Mouse (Mus musculus) midbrain, embryonic 12.5 days (tissue): Measurements from ENCODE around the gene Gm8113. TPM values are rescaled to one million over a fixed set of nuclear protein-coding genes. Genes with fewer than 3 reads are reported as not detected.
"Not testable (repeated sequence)": the region's sequence is repeated elsewhere in the genome, so short reads cannot be mapped to it uniquely, and the experiment has no call there.

Experiments used
- ATAC-seq: fragments of 200-750 bp; cut with Nextera tagmentation; 2 replicates; pipeline ENCODE4 v1.8.0; 2017; ENCODE audit warnings: low read depth, moderate TSS enrichment, moderate library complexity; ENCODE audit not compliant: low FRiP score
- H3K27ac ChIP-seq: fragments of 300-500 bp; sonication (generic); replicated peaks from 2 replicates; pipeline ENCODE4 v1.5.1; 2016; ENCODE audit warnings: mild to moderate bottlenecking
- H3K27me3 ChIP-seq: fragments of 300-500 bp; sonication (generic); 2 replicates; pipeline ENCODE4 v1.6.1; 2016; ENCODE audit warnings: mild to moderate bottlenecking
- H3K36me3 ChIP-seq: fragments of 300-500 bp; sonication (generic); 2 replicates; pipeline ENCODE4 v1.6.1; 2016
- H3K4me1 ChIP-seq: fragments of 300-500 bp; sonication (generic); 2 replicates; pipeline ENCODE4 v1.6.1; 2016
- H3K4me2 ChIP-seq: fragments of 300-500 bp; sonication (generic); replicated peaks from 2 replicates; pipeline ENCODE4 v1.6.1; 2016; ENCODE audit warnings: mild to moderate bottlenecking, moderate library complexity
- H3K4me3 ChIP-seq: fragments of 300-500 bp; sonication (generic); 2 replicates; pipeline ENCODE4 v1.5.1; 2016; ENCODE audit warnings: mild to moderate bottlenecking
- H3K9ac ChIP-seq: fragments of 300-500 bp; sonication (generic); replicated peaks from 2 replicates; pipeline ENCODE4 v1.6.1; 2016; ENCODE audit warnings: mild to moderate bottlenecking, moderate library complexity
- H3K9me3 ChIP-seq: fragments of 300-500 bp; sonication (generic); 2 replicates; pipeline ENCODE4 v1.6.1; 2016; ENCODE audit warnings: mild to moderate bottlenecking
- WGBS: fragments of 180-500 bp; shearing (Covaris S2); methylation state at CpG from one replicate; pipeline ENCODE4 v1.1.7; 2016; 5-methylcytosine and 5-hydroxymethylcytosine counted together
- polyA plus RNA-seq: library from polyadenylated mRNA; unstranded; fragments of >200 nt; fragmentation: Nextera tagmentation; extraction: Ambion mirVana; gene quantifications from 2 replicates; pipeline ENCODE4 v1.2.1, GENCODE M21; 2016

The Gm8113 gene
- 3.9 and 4.3 TPM in 2 replicates for polyA plus RNA-seq

GRCm38 (mm10) chr14:43924688-43925403 is at the start of gene Gm8113:
Gene Gm8113, plus strand, starts transcription at chr14:43925390.
- H3K27me3 ChIP-seq, H3K36me3 ChIP-seq, H3K4me1 ChIP-seq, H3K9me3 ChIP-seq: not testable (repeated sequence)
- ATAC-seq, result peak; percentile 97
- Histone ChIP-seq H3K27ac (peak within 1 kb of the TSS; percentile 78), H3K4me3 (peak within 1 kb of the TSS; percentile 45), H3K9ac (peak within 1 kb of the TSS; percentile 50), H3K4me2 (peak within 1 kb of the TSS; percentile 49)
- 9% methylated on average over 10 of the region's 10 CpGs for WGBS

GRCm38 (mm10) chr14:43875417-43875816 is 49.8 kb upstream of the Gm8113 start, which contains the start of gene Ear1:
Gene Ear1, minus strand, starts transcription at chr14:43875517.
- not testable (repeated sequence) for H3K4me2 ChIP-seq

GRCm38 (mm10) chr14:43877789-43878188 is 47.4 kb upstream of the Gm8113 start:
- not testable (repeated sequence) for H3K9ac ChIP-seq, H3K4me1 ChIP-seq, ATAC-seq, H3K4me2 ChIP-seq, H3K4me3 ChIP-seq, H3K27ac ChIP-seq, H3K36me3 ChIP-seq, H3K9me3 ChIP-seq, H3K27me3 ChIP-seq
- WGBS, result 57% methylated on average over 1 of the region's 2 CpGs

More at GRCm38 (mm10) chr14:43875417-43875816, 49.8 kb upstream of the Gm8113 start, which contains the start of gene Ear1:
- not testable (repeated sequence) for H3K36me3 ChIP-seq, H3K4me1 ChIP-seq, H3K27me3 ChIP-seq, ATAC-seq, H3K27ac ChIP-seq, H3K4me3 ChIP-seq, H3K9me3 ChIP-seq, H3K9ac ChIP-seq
- WGBS, result 82% methylated on average over 3 of the region's 3 CpGs

DNA sequence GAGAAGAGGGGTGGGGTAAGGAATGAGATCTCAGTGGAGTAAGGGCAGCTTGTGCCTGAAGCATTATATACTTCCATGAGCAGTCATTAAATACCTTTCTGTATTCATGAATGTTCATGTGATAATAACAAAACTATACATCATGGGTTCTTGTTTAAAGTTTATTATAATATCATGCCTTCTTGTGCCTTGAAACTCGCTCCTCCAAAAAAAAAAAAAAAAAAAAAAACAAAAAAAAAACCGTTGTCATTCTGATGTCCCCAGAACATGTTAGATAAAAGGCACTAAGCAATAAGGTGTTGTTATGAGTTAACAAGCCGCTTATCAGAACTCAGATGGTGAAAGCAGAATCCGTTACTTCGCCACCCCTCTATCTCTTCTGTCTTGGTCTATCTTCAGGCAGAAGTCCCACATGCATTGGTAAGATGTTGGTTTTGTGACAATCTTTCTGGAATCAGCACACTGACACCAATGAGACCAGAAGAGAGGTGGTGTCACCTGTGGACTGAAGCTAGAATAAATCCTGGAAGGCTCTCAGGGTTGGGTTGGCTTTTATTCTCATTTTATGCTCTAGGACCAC is 45.1 kb upstream of the Gm8113 start:
- not testable (repeated sequence) for H3K9me3 ChIP-seq, H3K27me3 ChIP-seq, H3K4me1 ChIP-seq, H3K36me3 ChIP-seq, H3K27ac ChIP-seq, H3K4me3 ChIP-seq, H3K4me2 ChIP-seq, ATAC-seq, H3K9ac ChIP-seq
- WGBS, result 93% methylated on average over 5 of the region's 5 CpGs

DNA sequence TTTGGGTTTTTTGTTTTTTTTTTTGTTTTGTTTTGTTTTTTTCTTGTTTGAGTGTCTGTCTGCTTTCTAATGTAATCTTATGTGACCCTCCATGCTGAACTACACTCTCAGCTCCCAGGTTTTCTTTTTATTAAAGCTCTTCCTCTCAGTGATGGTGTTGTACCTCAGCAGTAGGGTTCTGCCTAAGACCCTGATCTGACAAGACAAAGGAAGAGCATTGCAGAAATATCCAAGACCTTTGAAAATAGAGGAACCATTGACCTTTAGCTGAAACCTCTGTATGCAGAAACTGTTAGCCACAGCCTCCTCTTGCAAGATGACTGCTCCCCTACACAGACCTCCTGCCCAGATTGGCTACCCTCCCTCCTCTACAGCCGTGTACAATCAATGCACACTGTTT is 39.0 kb upstream of the Gm8113 start:
- H3K4me1 ChIP-seq, H3K36me3 ChIP-seq, H3K27ac ChIP-seq, H3K9me3 ChIP-seq, H3K4me2 ChIP-seq, H3K27me3 ChIP-seq, H3K9ac ChIP-seq, H3K4me3 ChIP-seq, ATAC-seq: not testable (repeated sequence)
- WGBS, result 54% methylated on average over 1 of the region's 1 CpGs

DNA sequence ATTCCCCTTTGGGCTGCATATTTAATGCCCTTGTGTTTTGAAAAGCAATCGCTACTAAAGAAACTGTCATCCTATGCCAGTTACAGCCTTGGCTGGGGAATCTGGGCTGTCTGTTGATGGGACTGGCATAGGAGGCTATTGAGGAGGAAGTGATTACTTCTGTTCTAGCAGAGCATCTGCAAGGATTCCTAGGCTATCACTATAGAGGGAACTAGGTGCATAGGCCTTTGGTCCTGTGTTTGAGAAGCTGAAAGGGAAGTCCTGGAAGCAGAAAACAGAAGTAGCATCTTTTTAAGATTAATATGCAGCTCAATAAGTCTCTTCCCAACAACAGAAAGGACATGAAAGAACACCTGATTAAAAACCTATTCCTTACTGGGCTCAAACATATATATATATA is 33.9 kb upstream of the Gm8113 start:
- not testable (repeated sequence) for H3K9me3 ChIP-seq, H3K4me2 ChIP-seq, H3K4me3 ChIP-seq, H3K36me3 ChIP-seq, ATAC-seq, H3K27me3 ChIP-seq, H3K27ac ChIP-seq, H3K9ac ChIP-seq, H3K4me1 ChIP-seq
- WGBS, result 100% methylated on average over 1 of the region's 1 CpGs

- H3K27me3 ChIP-seq, ATAC-seq, H3K4me3 ChIP-seq, H3K4me1 ChIP-seq, H3K9me3 ChIP-seq, H3K9ac ChIP-seq, H3K27ac ChIP-seq, H3K36me3 ChIP-seq, H3K4me2 ChIP-seq: not testable (repeated sequence)
- WGBS, result 35% methylated on average over 1 of the region's 2 CpGs
These were observed 29.8 kb upstream of the Gm8113 start for GRCm38 (mm10) chr14:43895357-43895756.

DNA sequence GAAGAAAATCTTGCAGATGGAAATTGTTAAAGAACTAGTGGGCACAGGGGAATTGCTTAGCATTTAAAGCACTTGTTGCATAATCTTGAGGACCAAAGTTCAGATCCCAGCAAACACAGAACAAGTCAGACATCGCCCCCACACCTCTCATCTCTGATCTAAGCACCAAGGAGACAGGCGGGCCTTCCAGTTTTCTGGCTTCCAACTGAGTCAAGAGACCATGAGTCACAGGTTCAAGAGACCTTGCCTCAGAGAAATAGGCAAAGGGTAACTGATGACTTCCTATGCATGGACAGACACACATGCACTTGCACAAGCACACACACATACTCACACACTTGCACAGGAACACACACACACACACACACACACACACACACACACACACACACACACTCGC is 26.6 kb upstream of the Gm8113 start:
- H3K27ac ChIP-seq, H3K4me2 ChIP-seq, H3K4me3 ChIP-seq, H3K9me3 ChIP-seq, ATAC-seq, H3K27me3 ChIP-seq, H3K4me1 ChIP-seq, H3K36me3 ChIP-seq, H3K9ac ChIP-seq: not testable (repeated sequence)
- WGBS, result 82% methylated on average over 3 of the region's 3 CpGs

DNA sequence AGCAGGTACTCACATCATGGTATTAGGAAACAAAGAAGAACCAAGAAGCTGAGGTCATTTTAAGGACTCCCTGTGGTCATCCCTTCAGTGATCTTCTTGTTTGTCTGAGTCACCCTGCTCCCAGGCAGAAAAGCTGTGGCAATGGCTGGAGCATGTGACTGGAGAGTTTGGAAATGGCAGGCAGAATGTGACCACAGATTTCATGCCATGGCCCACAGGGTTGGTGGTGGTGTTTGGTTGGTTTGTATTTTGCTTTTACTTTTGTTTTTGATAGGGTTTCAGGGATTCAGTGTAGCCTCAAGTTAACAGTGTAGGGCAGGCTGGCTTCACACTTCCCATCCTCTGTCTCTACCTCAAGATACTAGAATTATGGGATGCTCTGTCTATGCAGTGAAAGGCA is 7.0 kb upstream of the Gm8113 start:
- H3K27me3 ChIP-seq, H3K27ac ChIP-seq, ATAC-seq: not testable (repeated sequence)

DNA sequence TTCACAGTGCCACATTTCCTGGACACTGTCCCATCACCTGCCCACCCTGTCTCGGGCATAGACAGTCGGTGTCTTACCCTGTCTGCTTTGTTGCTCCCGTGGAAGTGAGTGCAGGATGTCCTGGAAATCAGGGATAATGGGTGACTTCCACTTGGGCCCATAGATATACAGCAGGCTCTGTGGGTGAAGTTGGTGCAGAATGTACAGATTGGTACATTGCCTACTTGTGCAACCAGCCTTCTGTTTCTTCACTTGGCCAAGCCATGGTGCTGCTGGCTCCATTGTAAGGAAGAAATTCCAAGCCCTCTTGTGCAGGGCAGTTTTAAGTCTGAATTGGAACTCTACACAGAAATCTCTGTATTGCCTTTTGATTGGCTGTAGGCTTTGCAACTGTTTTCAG is 1.7 kb upstream of the Gm8113 start, which contains the start of gene Ear10:
Gene Ear10, minus strand, starts transcription at position 101 of the 400 bp plus-strand sequence.
- not testable (repeated sequence) for H3K36me3 ChIP-seq, H3K9ac ChIP-seq, H3K27ac ChIP-seq, H3K9me3 ChIP-seq, H3K27me3 ChIP-seq, H3K4me3 ChIP-seq, ATAC-seq, H3K4me2 ChIP-seq, H3K4me1 ChIP-seq
- WGBS, result 83% methylated on average over 3 of the region's 3 CpGs

More for the DNA sequence above, 7.0 kb upstream of the Gm8113 start:
- H3K9ac ChIP-seq, H3K4me1 ChIP-seq, H3K4me3 ChIP-seq, H3K9me3 ChIP-seq, H3K4me2 ChIP-seq, H3K36me3 ChIP-seq: not testable (repeated sequence)

DNA sequence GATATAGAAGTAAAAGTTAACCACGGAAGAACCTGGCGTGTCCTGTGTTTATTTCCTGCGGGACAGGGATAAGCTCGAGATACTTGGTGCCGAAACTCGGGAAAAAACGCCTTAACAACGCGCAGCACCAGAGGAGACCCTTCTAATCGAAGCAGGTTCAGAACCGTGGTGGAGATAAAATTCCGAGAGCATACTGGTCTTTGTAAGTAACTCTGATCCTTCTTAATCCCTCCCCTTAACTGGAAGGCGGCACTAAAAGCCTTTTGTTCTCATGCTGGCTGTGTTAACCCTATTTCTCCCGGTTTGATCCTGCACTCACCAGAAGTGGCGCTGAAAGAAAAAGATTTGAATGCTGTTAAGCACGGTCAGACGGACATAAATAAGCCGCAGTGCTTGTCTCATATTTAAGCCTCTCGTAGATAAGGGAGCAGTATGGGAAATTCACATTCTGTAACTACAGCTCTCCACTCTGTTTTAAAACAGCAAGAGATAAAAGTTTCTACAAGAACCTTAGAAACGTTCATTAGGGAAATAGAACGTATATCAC is 287 bp downstream of the Gm8113 start:
- 7% methylated on average over 21 of the region's 21 CpGs for WGBS
- H3K27ac ChIP-seq, result peak overlapping the region; percentile 78
- H3K4me1 ChIP-seq, result not testable (repeated sequence)

GRCm38 (mm10) chr14:43932991-43933390 is 7.8 kb downstream of the Gm8113 start:
- not testable (repeated sequence) for H3K4me2 ChIP-seq, H3K9ac ChIP-seq, H3K4me1 ChIP-seq, H3K4me3 ChIP-seq, H3K27me3 ChIP-seq, H3K9me3 ChIP-seq, ATAC-seq, H3K36me3 ChIP-seq, H3K27ac ChIP-seq
- WGBS, result 22% methylated on average over 8 of the region's 8 CpGs

More for the DNA sequence above, 287 bp downstream of the Gm8113 start:
- not testable (repeated sequence) for H3K27me3 ChIP-seq, H3K9me3 ChIP-seq, H3K36me3 ChIP-seq
- peak overlapping the region; percentile 49 for H3K4me2 ChIP-seq
- peak overlapping the region; percentile 45 for H3K4me3 ChIP-seq
- peak; percentile 91 for ATAC-seq
- H3K9ac ChIP-seq, result peak overlapping the region; percentile 50
